Mouse (Mus musculus) heart, embryonic 14.5 days (tissue): ENCODE results near the gene Icam2. TPM values are rescaled to one million over a fixed set of nuclear protein-coding genes. Genes with fewer than 3 reads are reported as not detected.
"Not testable (repeated sequence)": the region's sequence is repeated elsewhere in the genome, so short reads cannot be mapped to it uniquely, and the experiment has no call there.

Experiments used
- ATAC-seq: fragments of 200-750 bp; cut with Nextera tagmentation; 2 replicates; pipeline ENCODE4 v1.8.0; 2017; ENCODE audit warnings: low read depth, moderate TSS enrichment; ENCODE audit not compliant: insufficient number of reproducible peaks, insufficient read depth, low FRiP score
- H3K27ac ChIP-seq, 2 experiments: fragments of 200-500 bp in 1 of 2; fragments of 300-500 bp in 1 of 2; sonication (generic) in 1 of 2; replicated peaks in 1 of 2; 2 replicates each; pipeline ENCODE4 v1.5.1; 2012 to 2014; ENCODE audit warnings: low read depth in 2 of 2, low read length in 2 of 2, control low read depth in 1 of 2, mild to moderate bottlenecking in 1 of 2, mixed read lengths in 1 of 2; ENCODE audit not compliant: control insufficient read depth in 1 of 2, insufficient read depth in 1 of 2
- H3K27me3 ChIP-seq: fragments of 300-500 bp; sonication (generic); 2 replicates; pipeline ENCODE4 v1.6.1; 2014; ENCODE audit warnings: mild to moderate bottlenecking, low read length, control low read depth; ENCODE audit not compliant: control insufficient read depth, insufficient read depth
- H3K36me3 ChIP-seq: fragments of 300-500 bp; sonication (generic); 2 replicates; pipeline ENCODE4 v1.6.1; 2014; ENCODE audit warnings: mild to moderate bottlenecking, control low read depth, low read length, mixed read lengths; ENCODE audit not compliant: control insufficient read depth, insufficient read depth
- H3K4me1 ChIP-seq, 2 experiments: fragments of 200-500 bp in 1 of 2; fragments of 300-500 bp in 1 of 2; sonication (generic) in 1 of 2; 2 replicates each; pipeline ENCODE4 v1.6.1; 2012 to 2014; ENCODE audit warnings: low read length in 2 of 2, control low read depth in 1 of 2, mixed read lengths in 1 of 2; ENCODE audit not compliant: control insufficient read depth in 2 of 2, insufficient read depth in 2 of 2
- H3K4me2 ChIP-seq: fragments of 300-500 bp; sonication (generic); 2 replicates; pipeline ENCODE4 v1.6.1; 2014; ENCODE audit warnings: mild to moderate bottlenecking, low read length
- H3K4me3 ChIP-seq, 2 experiments: fragments of 200-500 bp in 1 of 2; fragments of 300-500 bp in 1 of 2; sonication (generic) in 1 of 2; 2 replicates each; pipeline ENCODE4 v1.5.1; 2012 to 2014; ENCODE audit warnings: low read length in 2 of 2, mild to moderate bottlenecking in 2 of 2, control low read depth in 1 of 2, low read depth in 1 of 2, moderate library complexity in 1 of 2; ENCODE audit not compliant: control insufficient read depth in 1 of 2, insufficient read depth in 1 of 2
- H3K9ac ChIP-seq: fragments of 300-500 bp; sonication (generic); 2 replicates; pipeline ENCODE4 v1.6.1; 2014; ENCODE audit warnings: mild to moderate bottlenecking, low read length
- H3K9me3 ChIP-seq: fragments of 300-500 bp; sonication (generic); 2 replicates; pipeline ENCODE4 v1.6.1; 2016; ENCODE audit warnings: low read length, control low read depth; ENCODE audit not compliant: control insufficient read depth
- WGBS: fragments of 180-500 bp; shearing (Covaris S2); extraction: QIAGEN DNeasy Blood & Tissue Kit; methylation state at CpG from one replicate; pipeline ENCODE4 v1.1.7; 2014; 5-methylcytosine and 5-hydroxymethylcytosine counted together
- polyA plus RNA-seq: library from polyadenylated mRNA; unstranded; fragments of >200 nt; fragmentation: Nextera tagmentation; extraction: Ambion mirVana; gene quantifications from 2 replicates; pipeline ENCODE4 v1.2.1, GENCODE M21; 2014

The Icam2 gene
- polyA plus RNA-seq, 1 experiment from 2014 or later, result 105 TPM

GRCm38 (mm10) chr11:106344910-106345309, 43.0 kb downstream of the Icam2 start:
- no peak overlapping the region for H3K9ac ChIP-seq
- no peak overlapping the region for H3K27ac ChIP-seq
- ATAC-seq, result no peak
- 41% methylated on average over 6 of the region's 6 CpGs for WGBS
- H3K36me3 ChIP-seq, result no peaks in the 10 kb centered on the region
- H3K4me3 ChIP-seq, result no peak overlapping the region
- H3K9me3 ChIP-seq, result no peaks in the 10 kb centered on the region
- H3K4me2 ChIP-seq, result no peak overlapping the region
- no peaks in the 10 kb centered on the region for H3K27me3 ChIP-seq
- peaks cover 4 to 9% of the 10 kb centered on the region in 2 experiments; a peak in 3 of 4 replicates for H3K4me1 ChIP-seq

GRCm38 (mm10) chr11:106340990-106341520, 46.8 kb downstream of the Icam2 start:
- Histone ChIP-seq H3K4me1 (peaks cover 4 to 9% of the 10 kb centered on the region in 2 experiments; a peak in 3 of 4 replicates), H3K36me3 (no peaks in the 10 kb centered on the region), H3K9ac (no peak overlapping the region), H3K27me3 (no peaks in the 10 kb centered on the region), H3K9me3 (no peaks in the 10 kb centered on the region), H3K4me2 (no peak overlapping the region), H3K27ac (no peak overlapping the region), H3K4me3 (no peak overlapping the region)
- WGBS, result 61% methylated on average over 9 of the region's 9 CpGs
- no peak for ATAC-seq

GRCm38 (mm10) chr11:106339323-106339722, 48.6 kb downstream of the Icam2 start:
- WGBS, result 84% methylated on average over 4 of the region's 4 CpGs
- ATAC-seq, H3K4me2 ChIP-seq: not testable (repeated sequence)

GRCm38 (mm10) chr11:106338870-106339269, 49.0 kb downstream of the Icam2 start:
- H3K4me2 ChIP-seq, result no peak overlapping the region
- no peaks in the 10 kb centered on the region for H3K9me3 ChIP-seq
- no peaks in the 10 kb centered on the region for H3K27me3 ChIP-seq
- H3K9ac ChIP-seq, result no peak overlapping the region
- no peak overlapping the region for H3K27ac ChIP-seq
- H3K4me1 ChIP-seq, result peaks cover 6 to 13% of the 10 kb centered on the region in 2 experiments; a peak in 3 of 4 replicates
- H3K4me3 ChIP-seq, result no peak overlapping the region
- ATAC-seq, result no peak
- H3K36me3 ChIP-seq, result no peaks in the 10 kb centered on the region
- 72% methylated on average over 7 of the region's 7 CpGs for WGBS

More at GRCm38 (mm10) chr11:106339323-106339722, 48.6 kb downstream of the Icam2 start:
- not testable (repeated sequence) for H3K9me3 ChIP-seq, H3K4me3 ChIP-seq, H3K27ac ChIP-seq, H3K36me3 ChIP-seq, H3K9ac ChIP-seq, H3K27me3 ChIP-seq, H3K4me1 ChIP-seq

GRCm38 (mm10) chr11:106338029-106338428, 49.8 kb downstream of the Icam2 start:
- Histone ChIP-seq H3K27ac (no peak overlapping the region), H3K36me3 (no peaks in the 10 kb centered on the region), H3K27me3 (no peaks in the 10 kb centered on the region), H3K4me3 (no peak overlapping the region), H3K4me1 (peaks cover 6 to 15% of the 10 kb centered on the region in 2 experiments; a peak in 3 of 4 replicates), H3K4me2 (no peak overlapping the region), H3K9me3 (no peaks in the 10 kb centered on the region), H3K9ac (no peak overlapping the region)
- WGBS, result 78% methylated on average over 5 of the region's 5 CpGs
- no peak for ATAC-seq

- Histone ChIP-seq H3K4me3 (no peak overlapping the region), H3K4me1 (peaks cover 19 to 25% of the 10 kb centered on the region in 2 experiments), H3K27ac (no peak overlapping the region), H3K4me2 (no peak overlapping the region), H3K9ac (no peak overlapping the region), H3K9me3 (no peaks in the 10 kb centered on the region), H3K27me3 (no peaks in the 10 kb centered on the region), H3K36me3 (no peaks in the 10 kb centered on the region)
- 6% methylated on average over 2 of the region's 2 CpGs for WGBS
- no peak for ATAC-seq
Measured at GRCm38 (mm10) chr11:106334066-106334465, 53.8 kb downstream of the Icam2 start.

GRCm38 (mm10) chr11:106332458-106332857, 55.4 kb downstream of the Icam2 start:
- H3K27ac ChIP-seq, result peak overlapping the region in 1 of 2 experiments; percentile 47; a peak in 1 of 4 replicates
- no peaks in the 10 kb centered on the region for H3K27me3 ChIP-seq
- H3K36me3 ChIP-seq, result no peaks in the 10 kb centered on the region
- H3K4me3 ChIP-seq, result no peak overlapping the region
- no peak for ATAC-seq
- peaks cover 28 to 35% of the 10 kb centered on the region in 2 experiments for H3K4me1 ChIP-seq
- H3K4me2 ChIP-seq, result no peak overlapping the region
- WGBS, result 45% methylated on average over 4 of the region's 4 CpGs
- H3K9me3 ChIP-seq, result no peaks in the 10 kb centered on the region
- H3K9ac ChIP-seq, result no peak overlapping the region

GRCm38 (mm10) chr11:106329682-106330081, 58.2 kb downstream of the Icam2 start:
- Histone ChIP-seq H3K4me2 (peak overlapping the region; percentile 39), H3K4me1 (peaks cover 28 to 35% of the 10 kb centered on the region in 2 experiments), H3K27ac (peak overlapping the region; percentile 70 to 82), H3K36me3 (no peaks in the 10 kb centered on the region), H3K4me3 (no peak overlapping the region), H3K9me3 (no peaks in the 10 kb centered on the region), H3K9ac (peak overlapping the region; percentile 44; the same call in 1 of the 2 replicates), H3K27me3 (no peaks in the 10 kb centered on the region)
- no peak for ATAC-seq
- 40% methylated on average over 7 of the region's 7 CpGs for WGBS
